Mouse (Mus musculus) megakaryocyte, adult 5-6 weeks (primary cell): Measurements from ENCODE around the gene Hat1. TPM values are rescaled to one million over a fixed set of nuclear protein-coding genes. Genes with fewer than 3 reads are reported as not detected.

Experiments used
- ATAC-seq: 2 replicates; pipeline ENCODE4 v1.8.0; 2016; ENCODE audit warnings: mild to moderate bottlenecking, inconsistent platforms; ENCODE audit not compliant: poor library complexity, severe bottlenecking
- total RNA-seq, 2 experiments: library from RNA; stranded (forward) in 1 of 2; stranded (reverse) in 1 of 2; fragments of 153-499, 151-499 nt in 1 of 2; fragments of 221-1000, 200-1000 nt in 1 of 2; gene quantifications; 2 replicates each; pipeline versions ENCODE4 v1.2.3 to v1.2.4; 2015 to 2017

Hat1 gene
- total RNA-seq, 2 experiments from 2014 or later = 130 to 152 TPM

- ATAC-seq = no peak
Observed at GRCm38 (mm10) chr2:71461139-71461538, 72.4 kb downstream of the Hat1 start.

- no peak for ATAC-seq
Observed at GRCm38 (mm10) chr2:71461589-71461988, 72.8 kb downstream of the Hat1 start.

GRCm38 (mm10) chr2:71462066-71462465, 73.3 kb downstream of the Hat1 start:
- ATAC-seq = no peak

GRCm38 (mm10) chr2:71462553-71462952, 73.8 kb downstream of the Hat1 start:
- no peak for ATAC-seq

- no peak for ATAC-seq
Observed at GRCm38 (mm10) chr2:71466103-71466502, 77.3 kb downstream of the Hat1 start.

DNA sequence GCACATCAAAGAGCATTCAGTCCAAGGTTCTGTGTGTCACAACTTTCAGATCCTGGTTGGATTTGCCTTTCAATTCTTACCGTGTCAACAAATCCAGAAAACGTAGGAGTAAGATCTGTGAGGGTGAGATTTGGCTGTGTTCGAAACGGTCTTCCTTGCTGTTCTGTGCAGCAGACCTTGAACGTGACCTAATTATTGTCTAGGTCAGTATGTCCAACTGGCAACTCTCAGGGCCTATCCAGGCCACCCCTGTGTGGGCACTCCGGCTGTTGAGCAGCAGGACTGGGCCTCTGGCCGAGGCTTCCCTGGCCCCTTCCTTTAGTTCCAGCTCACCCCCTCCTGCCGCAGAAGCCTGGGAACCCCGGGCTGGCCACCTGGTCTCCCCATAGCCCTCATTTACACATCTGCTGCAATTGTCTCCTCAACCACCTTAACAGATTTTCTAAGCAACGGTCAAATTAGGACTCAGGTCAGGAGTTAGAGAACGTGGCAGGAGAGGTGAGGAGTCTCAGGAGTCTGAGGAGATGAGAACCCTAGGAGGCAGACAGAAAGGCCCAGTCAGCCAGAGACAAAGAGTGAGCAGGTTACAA, 78.2 kb downstream of the Hat1 start:
- ATAC-seq = no peak

DNA sequence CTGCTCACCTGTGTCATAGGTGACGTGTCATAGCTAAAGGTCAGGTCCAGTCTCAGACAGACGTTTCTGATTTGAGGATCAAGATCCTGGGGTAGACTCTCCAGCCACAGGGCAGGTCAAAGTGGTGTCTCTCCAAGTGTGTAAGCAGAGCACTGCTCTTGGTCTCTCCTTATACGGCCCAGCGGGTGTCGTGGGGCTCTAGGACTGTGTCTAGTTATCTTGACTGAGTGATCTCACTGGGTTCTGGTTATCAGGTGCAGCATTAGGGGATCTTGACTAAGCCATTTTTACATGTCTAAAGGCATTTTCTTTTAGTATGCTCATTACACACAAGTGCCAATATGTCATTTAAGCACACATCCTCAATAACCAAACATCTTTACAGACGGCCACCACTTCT, 82.3 kb downstream of the Hat1 start:
- no peak for ATAC-seq

DNA sequence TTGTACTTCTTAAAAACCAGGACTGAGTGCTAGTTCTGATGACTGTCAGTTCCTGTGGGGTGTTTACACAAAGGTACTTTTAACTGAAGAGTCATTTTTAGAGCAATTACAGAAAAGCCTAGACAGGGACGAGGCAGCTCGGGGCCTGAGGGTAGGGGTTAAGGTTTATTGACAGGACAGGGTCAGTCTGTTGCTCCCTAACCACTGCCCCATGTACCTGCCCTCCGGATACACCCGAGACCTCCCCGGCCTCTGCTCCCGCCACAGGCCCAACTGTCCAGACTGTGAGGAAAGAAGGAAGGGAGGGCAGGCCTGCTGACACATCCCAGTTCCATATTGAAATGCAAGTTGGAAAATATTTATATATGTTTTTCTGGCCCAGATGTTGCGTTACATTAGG, 85.1 kb downstream of the Hat1 start:
- ATAC-seq = no peak

- ATAC-seq = no peak
Observed at GRCm38 (mm10) chr2:71474345-71474744, 85.6 kb downstream of the Hat1 start.

GRCm38 (mm10) chr2:71475311-71475710, 86.6 kb downstream of the Hat1 start:
- no peak for ATAC-seq

GRCm38 (mm10) chr2:71475760-71476159, 87.0 kb downstream of the Hat1 start:
- no peak for ATAC-seq

DNA sequence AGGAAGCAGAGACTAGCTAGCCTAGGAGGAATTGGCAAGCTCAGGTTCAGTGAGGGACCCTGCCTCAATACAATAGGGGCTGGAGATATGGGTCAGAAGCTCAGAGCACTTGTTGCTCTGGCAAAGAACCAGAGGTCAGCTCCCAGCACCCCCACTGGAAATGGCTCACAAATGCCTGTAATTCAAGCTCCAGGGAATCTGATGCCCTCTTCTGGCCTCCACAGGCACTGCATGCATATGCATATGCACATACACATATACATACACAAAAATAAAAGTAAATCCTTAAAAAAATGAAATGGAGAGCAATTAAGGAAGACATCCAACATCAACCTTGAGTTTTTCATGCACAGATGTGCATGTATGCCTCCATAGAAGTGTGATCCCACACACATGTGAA, 89.0 kb downstream of the Hat1 start:
- no peak for ATAC-seq

- no peak for ATAC-seq
Observed at GRCm38 (mm10) chr2:71479917-71480316, 91.2 kb downstream of the Hat1 start.

- peak; percentile 75 for ATAC-seq
Observed at GRCm38 (mm10) chr2:71481825-71482224, 93.1 kb downstream of the Hat1 start.

DNA sequence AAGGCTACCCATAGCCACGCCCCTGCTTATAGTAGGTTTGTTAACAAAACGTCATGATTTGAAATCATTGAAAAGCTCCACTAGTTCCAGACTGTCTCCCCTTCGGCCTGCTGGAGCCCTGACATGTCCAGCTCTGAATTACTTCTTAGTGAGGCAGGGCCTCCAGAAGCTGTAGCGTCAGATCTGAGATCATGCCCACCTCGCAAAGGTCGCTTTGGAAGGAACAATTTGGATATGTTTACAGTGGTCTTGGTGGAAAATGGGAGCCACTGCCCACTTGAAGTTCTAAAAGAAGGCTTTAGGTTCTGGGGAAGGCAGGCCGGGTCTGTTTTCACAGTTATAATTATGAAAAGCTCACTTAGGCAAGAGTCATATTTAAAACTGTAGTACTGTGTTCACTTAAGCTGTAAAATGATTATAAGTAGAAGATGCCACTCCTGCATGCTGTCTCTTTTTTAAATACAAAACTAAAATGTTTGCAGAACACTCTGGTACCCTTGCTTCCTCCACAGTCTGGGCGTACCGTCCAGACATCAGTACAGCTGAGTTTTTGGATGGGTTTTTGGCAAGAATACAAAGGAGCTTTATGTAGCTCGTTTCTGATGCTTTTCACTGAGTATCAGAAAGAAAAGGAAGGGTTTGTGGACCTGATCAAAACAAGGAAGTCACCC, 94.4 kb downstream of the Hat1 start:
- no peak for ATAC-seq

GRCm38 (mm10) chr2:71483717-71484066, 94.9 kb downstream of the Hat1 start:
- ATAC-seq = no peak

Other genes with a start within 250 kb of the Hat1 start
- gene Dync1i2, start 177.3 kb upstream of the Hat1 start, total RNA-seq (2015) = 119 and 139 TPM in 2 replicates
- gene Dync1i2, start 177.3 kb upstream of the Hat1 start, total RNA-seq (2017) = 126 TPM in 2 replicates
- 39.7 and 45.8 TPM in 2 replicates for gene Slc25a12, start 21.2 kb upstream of the Hat1 start, total RNA-seq (2015)
- gene Slc25a12, start 21.2 kb upstream of the Hat1 start, total RNA-seq (2017) = 36.8 and 44.4 TPM in 2 replicates
- gene Metap1d, start 64.3 kb downstream of the Hat1 start, total RNA-seq (2015) = 18.1 and 23.0 TPM in 2 replicates
- 12.0 and 14.0 TPM in 2 replicates for gene Metap1d, start 64.3 kb downstream of the Hat1 start, total RNA-seq (2017)
- gene Dlx1, start 139.2 kb downstream of the Hat1 start, total RNA-seq (2015) = not detected in 2 replicates
- not detected in 2 replicates for gene Dlx1, start 139.2 kb downstream of the Hat1 start, total RNA-seq (2017)
- not detected in 2 replicates for gene Dlx2, start 157.8 kb downstream of the Hat1 start, total RNA-seq (2015)
- not detected in 2 replicates for gene Dlx2, start 157.8 kb downstream of the Hat1 start, total RNA-seq (2017)